Mouse (Mus musculus) kidney, adult 2 months (tissue): ENCODE measurements around the gene Gpr3. TPM values are rescaled to one million over a fixed set of nuclear protein-coding genes. Genes with fewer than 3 reads are reported as not detected.

Experiments
- DNase-seq: peaks from one replicate; pipeline ENCODE4 v3.0.0; 2021
- H3K27ac ChIP-seq: fragments of 200-500 bp; 2 replicates; pipeline ENCODE4 v1.5.1; 2012; ENCODE audit warnings: low read depth, low read length, control low read depth, inconsistent platforms; ENCODE audit not compliant: insufficient read depth
- H3K27me3 ChIP-seq: fragments of 200-500 bp; replicated peaks from 2 replicates; pipeline ENCODE4 v1.6.1; 2012; ENCODE audit warnings: mild to moderate bottlenecking, moderate library complexity, low read length, inconsistent platforms; ENCODE audit not compliant: control insufficient read depth, insufficient read depth
- H3K36me3 ChIP-seq: fragments of 200-500 bp; 2 replicates; pipeline ENCODE4 v1.6.1; 2012; ENCODE audit warnings: mild to moderate bottlenecking, moderate library complexity, low read length, inconsistent platforms; ENCODE audit not compliant: control insufficient read depth, insufficient read depth
- H3K4me1 ChIP-seq: fragments of 200-500 bp; 2 replicates; pipeline ENCODE4 v1.6.1; 2011; ENCODE audit warnings: low read length; ENCODE audit not compliant: control insufficient read depth, insufficient read depth
- H3K4me3 ChIP-seq: fragments of 200-500 bp; 2 replicates; pipeline ENCODE4 v1.5.1; 2011; ENCODE audit warnings: mild to moderate bottlenecking, low read depth, low read length, control low read depth; ENCODE audit not compliant: insufficient read depth
- CTCF ChIP-seq: fragments of 200-500 bp; conservative IDR thresholded peaks from 2 replicates; pipeline ENCODE4 v1.5.1; 2011; ENCODE audit warnings: low read depth, mild to moderate bottlenecking, control low read depth, low read length, moderate library complexity, mixed read lengths; ENCODE audit not compliant: insufficient read depth, insufficient read length
- POLR2A ChIP-seq: fragments of 200-500 bp; IDR thresholded peaks from one replicate; pipeline ENCODE4 v1.6.1; 2011; ENCODE audit warnings: low read depth, low read length, control low read depth
- WGBS: fragments of 180-500 bp; shearing (Covaris S2); methylation state at CpG from one replicate; pipeline ENCODE4 v1.1.7; 2018; 5-methylcytosine and 5-hydroxymethylcytosine counted together
- polyA plus RNA-seq: library from polyadenylated mRNA; depleted of rRNA; stranded (reverse); fragments of >200 nt; gene quantifications from 2 replicates; pipeline ENCODE4 v1.2.3, GENCODE M21; 2012; rRNA removed

Gene Gpr3
- polyA plus RNA-seq: 0.39 and 0.53 TPM in 2 replicates

GRCm38 (mm10) chr4:133211751-133212561 lies at the start of gene Gpr3, which contains the start of gene Cd164l2:
Gene Gpr3, minus strand, starts transcription at chr4:133212536.
Gene Cd164l2, plus strand, starts transcription at chr4:133212131.
- 6% methylated on average over 52 of the region's 52 CpGs for WGBS
- Histone ChIP-seq H3K27ac (no peak within 1 kb of the TSS), H3K4me3 (peak within 1 kb of the TSS; percentile 48), H3K36me3 (no peaks in the 10 kb centered on the region), H3K4me1 (peaks cover 5% of the 10 kb centered on the region; the same call in 1 of the 2 replicates), H3K27me3 (no peaks in the 10 kb centered on the region)
- TF ChIP-seq CTCF: no peak
- no peak for DNase-seq

- H3K27ac ChIP-seq: no peak overlapping the region
- 58% methylated on average over 10 of the region's 10 CpGs for WGBS
- H3K27me3 ChIP-seq: no peaks in the 10 kb centered on the region
- H3K4me1 ChIP-seq: peaks cover 5% of the 10 kb centered on the region; the same call in 1 of the 2 replicates
- H3K4me3 ChIP-seq: no peak overlapping the region
- TF ChIP-seq CTCF (no peak), POLR2A (no peak)
- no peak for DNase-seq
- H3K36me3 ChIP-seq: no peaks in the 10 kb centered on the region
Measured at GRCm38 (mm10) chr4:133261641-133262374, 49.5 kb upstream of the Gpr3 start.

GRCm38 (mm10) chr4:133257798-133258408 lies 45.6 kb upstream of the Gpr3 start:
- 66% methylated on average over 12 of the region's 12 CpGs for WGBS
- no peak overlapping the region for H3K27ac ChIP-seq
- TF ChIP-seq CTCF (no peak), POLR2A (no peak)

GRCm38 (mm10) chr4:133257230-133257629 lies 44.9 kb upstream of the Gpr3 start:
- Histone ChIP-seq H3K36me3 (no peaks in the 10 kb centered on the region), H3K4me1 (peaks cover 5% of the 10 kb centered on the region; the same call in 1 of the 2 replicates), H3K4me3 (no peak overlapping the region), H3K27ac (no peak overlapping the region), H3K27me3 (no peaks in the 10 kb centered on the region)
- 41% methylated on average over 12 of the region's 12 CpGs for WGBS
- TF ChIP-seq CTCF: no peak
- TF ChIP-seq POLR2A: no peak
- DNase-seq: peak; percentile 66

More at GRCm38 (mm10) chr4:133257798-133258408, 45.6 kb upstream of the Gpr3 start:
- H3K36me3 ChIP-seq: no peaks in the 10 kb centered on the region
- no peaks in the 10 kb centered on the region for H3K27me3 ChIP-seq
- H3K4me3 ChIP-seq: no peak overlapping the region
- DNase-seq: no peak
- peaks cover 5% of the 10 kb centered on the region; the same call in 1 of the 2 replicates for H3K4me1 ChIP-seq

- WGBS: 28% methylated on average over 24 of the region's 24 CpGs
- Histone ChIP-seq H3K36me3 (no peaks in the 10 kb centered on the region), H3K4me1 (peaks cover 5% of the 10 kb centered on the region; the same call in 1 of the 2 replicates), H3K27ac (no peak overlapping the region), H3K27me3 (no peaks in the 10 kb centered on the region), H3K4me3 (0 out of 2 replicates have a peak overlapping the region, but pooled peaks have one; percentile 7)
- TF ChIP-seq POLR2A (no peak), CTCF (no peak)
- DNase-seq: no peak
Measured at GRCm38 (mm10) chr4:133256820-133257219, 44.5 kb upstream of the Gpr3 start.

GRCm38 (mm10) chr4:133255392-133255791 lies 43.1 kb upstream of the Gpr3 start:
- no peak overlapping the region for H3K4me3 ChIP-seq
- no peaks in the 10 kb centered on the region for H3K27me3 ChIP-seq
- TF ChIP-seq CTCF (no peak), POLR2A (no peak)
- peaks cover 5% of the 10 kb centered on the region; the same call in 1 of the 2 replicates for H3K4me1 ChIP-seq
- DNase-seq: no peak
- no peaks in the 10 kb centered on the region for H3K36me3 ChIP-seq
- no peak overlapping the region for H3K27ac ChIP-seq
- 84% methylated on average over 6 of the region's 6 CpGs for WGBS
